Mouse (Mus musculus) urinary bladder, adult 18-20 months (tissue): ENCODE data around the gene Grwd1.

Source experiments
- DNase-seq, 2 experiments: peaks; one replicate each; pipeline ENCODE4 v3.0.0; 2022; ENCODE audit warnings: low spot score in 2 of 2, mixed read lengths in 2 of 2

Grwd1 gene

DNA sequence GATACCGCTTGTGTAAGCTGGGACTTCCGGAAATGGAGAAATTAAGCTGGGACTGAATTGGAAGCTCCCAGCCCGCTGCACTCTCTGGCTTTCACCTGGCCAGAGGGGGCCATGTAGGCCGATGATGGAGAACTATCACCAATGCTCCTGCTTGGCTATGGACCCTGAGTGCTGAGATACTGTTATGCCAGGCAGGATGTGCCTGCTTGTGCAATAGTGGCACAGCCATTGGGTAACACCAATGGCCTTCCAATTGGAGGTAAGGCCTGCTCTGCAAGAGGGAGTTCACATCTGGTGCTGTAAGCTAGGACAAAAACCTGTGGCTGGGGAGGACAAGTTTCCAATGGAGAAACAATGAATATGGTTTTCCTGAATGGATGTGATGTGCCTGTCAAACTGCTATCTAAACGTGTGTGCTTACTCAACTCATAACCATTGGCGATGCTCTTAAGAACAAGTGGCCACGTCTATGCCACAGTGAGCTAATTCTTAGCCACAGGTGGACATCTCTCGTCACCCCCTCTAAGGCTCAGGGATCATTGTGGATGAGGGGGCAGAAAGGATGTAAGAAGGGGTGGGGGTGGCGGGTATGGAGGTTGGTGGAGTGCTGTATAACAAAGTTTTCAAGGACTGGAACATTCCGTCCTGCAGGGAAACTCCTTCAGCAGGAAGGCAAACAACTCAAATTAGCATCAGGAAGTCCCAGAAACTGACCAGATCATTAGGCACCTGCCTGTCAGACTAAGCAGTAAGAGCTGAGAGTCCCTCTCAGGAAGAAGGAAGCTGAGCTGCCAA is 12.4 kb upstream of the Grwd1 start:
- no peak for DNase-seq

DNA sequence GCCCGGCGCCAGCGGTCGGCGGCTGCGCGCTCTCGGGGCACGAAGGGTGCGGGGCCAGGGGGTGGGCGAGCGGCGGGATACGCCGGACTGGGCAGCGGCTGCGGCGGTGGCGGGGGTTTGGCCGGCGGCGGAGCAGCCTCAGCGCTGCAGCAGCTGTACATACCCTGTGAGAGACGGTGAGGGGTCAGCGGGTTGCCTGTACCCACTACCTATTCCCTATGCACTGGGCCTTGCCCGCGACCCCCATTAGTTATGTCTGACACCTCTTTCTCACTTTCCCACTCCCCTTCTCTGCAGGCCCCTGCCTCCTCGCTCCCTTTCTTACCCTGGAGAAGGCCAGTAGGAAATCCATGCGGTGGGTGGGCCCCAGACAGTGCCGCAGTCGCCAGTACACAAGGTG is 3.2 kb upstream of the Grwd1 start:
- no peak for DNase-seq

DNA sequence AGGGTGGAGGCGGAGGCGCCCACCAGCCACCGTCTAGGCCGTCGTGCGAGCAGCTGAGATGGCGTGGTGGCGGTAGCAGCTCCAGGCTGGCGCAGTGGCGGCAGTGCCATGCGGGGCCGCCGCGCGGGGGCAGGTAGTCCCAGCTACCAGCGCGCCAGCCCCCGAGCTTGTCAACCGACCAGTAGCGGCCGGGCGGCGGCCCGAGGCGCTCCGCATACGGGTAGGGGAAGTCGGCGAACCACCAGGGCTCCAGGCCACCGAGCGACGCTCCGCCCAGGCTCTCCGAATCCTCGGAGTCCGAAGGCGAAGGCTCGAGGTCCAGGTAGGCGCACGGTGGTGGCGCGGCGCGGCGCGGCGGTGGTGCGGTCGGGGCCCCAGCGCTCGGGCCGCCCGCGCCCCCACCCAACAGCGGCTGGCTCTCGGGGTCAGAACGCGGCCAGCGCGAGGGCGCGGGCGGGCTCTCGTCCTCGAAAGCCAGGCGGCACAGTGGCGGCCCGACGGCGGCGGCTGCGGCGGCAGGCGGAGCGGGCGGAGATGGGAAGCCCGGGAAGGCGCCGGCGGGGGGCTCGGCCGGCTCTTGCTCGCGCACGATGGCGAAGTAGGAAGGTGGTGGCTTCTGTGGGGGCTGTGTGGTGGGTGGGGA is 2.5 kb upstream of the Grwd1 start:
- no peak for DNase-seq

DNA sequence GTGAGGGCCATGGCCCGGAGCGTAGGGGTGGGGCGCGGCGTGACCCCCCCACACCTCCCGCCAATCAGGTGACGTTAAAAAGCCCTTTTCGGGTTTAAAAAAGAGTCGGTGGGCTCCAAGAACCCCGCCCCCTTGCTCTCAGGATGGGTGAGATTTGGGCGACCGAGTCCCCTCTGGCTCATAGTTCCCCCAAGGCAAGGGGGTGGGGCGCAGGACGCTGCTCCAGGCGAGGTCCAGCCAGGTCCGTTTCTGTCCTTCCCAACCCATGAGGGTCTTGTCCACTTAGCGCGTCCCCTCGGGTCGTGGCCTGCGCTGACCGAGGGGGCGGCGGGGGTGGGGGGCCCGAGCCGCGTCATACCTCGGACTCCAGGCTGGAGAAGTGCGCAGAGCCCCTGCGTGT is 1.7 kb upstream of the Grwd1 start:
- DNase-seq = no peak

DNA sequence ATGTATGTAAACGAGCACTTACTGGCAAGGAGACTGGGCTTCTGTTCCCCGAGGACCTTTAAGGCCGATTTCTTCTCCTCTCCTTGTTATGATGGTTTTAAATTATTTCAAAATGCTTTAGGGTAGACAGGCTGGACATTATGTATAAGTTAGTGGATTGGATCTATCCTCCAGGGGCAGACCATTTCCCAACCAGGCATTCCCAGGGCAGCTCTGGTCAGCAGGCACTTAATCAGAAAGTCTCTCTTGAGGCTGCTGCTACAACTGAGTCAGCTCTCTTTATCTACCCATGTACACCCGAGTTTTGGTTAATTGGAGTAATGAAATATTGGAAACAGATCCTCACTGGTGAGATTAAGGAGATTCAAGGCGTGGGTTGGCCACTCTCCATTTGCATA is 383 bp upstream of the Grwd1 start:
- DNase-seq = no peak

DNA sequence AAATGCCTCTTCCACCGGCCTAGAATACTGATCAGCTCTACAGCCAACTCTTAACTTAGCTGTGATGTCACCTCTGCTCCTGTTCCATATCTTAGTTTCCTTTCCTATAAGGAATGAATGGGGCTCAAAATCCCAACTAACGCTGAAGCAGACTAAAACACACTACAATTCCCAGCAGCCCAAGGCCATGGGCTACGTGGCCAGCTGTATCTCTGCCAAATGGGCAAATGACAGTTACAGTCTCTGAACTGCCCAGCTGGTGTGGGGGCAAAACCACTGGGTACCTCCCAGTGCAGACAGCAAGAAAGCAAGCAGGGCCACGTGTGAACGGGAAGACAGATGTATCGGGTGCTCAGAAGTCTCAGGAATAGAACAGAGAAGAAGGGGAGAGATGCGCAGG is 4.1 kb downstream of the Grwd1 start:
- no peak for DNase-seq

DNA sequence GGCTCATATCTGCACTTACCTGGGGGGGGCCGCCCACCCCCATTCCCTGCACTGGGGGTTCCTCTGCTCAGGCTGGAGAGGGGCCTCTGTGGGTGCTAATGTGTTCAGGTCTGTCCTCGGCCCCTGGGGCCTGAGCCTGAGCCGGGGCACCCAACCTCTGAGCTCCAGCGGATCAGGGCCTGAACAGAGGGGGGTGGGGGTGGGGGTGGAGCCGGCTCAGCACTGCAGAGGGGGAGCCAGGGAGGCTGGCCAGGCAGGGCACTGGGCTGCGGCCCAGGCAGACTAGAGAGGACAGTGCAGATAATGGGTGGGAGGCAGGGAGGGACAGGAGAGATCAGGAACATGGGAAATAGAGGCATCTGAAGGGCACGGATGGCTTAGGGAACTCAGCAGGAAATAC is 6.1 kb downstream of the Grwd1 start, which contains the start of gene Kcnj14:
Kcnj14 (minus strand) TSS at position 185 of the 400 bp plus-strand sequence.
- DNase-seq = no peak

DNA sequence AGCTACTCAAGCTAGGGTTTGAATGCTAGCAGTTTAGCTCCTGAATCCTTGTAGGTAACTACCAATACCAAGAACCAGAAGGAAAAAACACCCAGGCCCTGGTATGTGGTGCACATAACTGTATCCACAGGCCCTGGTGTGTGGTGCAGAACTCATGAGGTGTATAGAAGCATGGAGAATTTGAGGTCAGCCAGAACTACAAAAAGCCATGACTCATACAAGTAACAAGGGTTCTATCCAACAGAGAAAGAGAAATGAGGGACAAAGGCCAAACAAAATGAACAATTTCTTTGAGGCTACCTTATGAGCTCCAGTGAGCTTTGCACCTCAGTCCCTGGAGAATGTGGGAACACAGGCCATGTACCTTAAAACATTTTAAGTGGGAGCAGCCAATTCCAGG is 9.8 kb downstream of the Grwd1 start:
- no peak for DNase-seq

DNA sequence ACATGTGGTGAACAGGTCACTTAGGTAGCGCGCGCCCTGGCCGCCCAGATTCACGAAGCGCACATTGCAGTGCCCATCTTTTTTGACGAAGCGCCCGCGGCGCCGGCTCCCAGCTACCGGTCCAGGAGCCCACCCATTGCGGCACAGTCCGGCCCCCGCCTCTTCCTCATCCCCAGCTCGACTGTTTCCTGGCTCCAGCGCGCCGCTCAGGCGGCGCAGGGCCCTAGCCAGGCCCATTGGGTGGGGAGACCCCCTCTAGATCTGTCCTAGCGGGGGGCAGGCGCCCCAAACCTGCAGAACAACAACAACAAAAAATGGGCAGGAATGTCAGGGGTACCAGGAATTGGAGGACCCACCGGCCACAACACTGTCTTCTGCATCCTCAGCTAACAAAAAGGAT is 10.9 kb downstream of the Grwd1 start:
- no peak for DNase-seq

DNA sequence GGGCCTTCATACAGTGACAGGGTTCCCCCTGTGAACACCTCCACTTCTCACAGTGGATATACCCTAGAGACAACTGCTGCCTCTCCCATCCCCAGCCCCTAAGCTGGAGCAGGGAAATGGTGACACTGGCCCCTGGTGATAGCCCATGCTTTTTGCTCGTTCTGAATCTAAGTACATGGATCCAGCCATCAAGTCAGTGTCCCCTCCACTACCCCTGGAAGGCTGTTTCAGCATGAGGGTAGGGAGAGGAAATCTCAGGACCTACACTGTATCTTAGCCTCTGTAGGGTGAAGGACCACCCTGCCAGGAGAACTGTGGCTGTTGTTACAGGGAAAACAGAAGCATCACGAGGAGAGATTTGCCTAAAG is 14.8 kb downstream of the Grwd1 start:
- DNase-seq = no peak

DNA sequence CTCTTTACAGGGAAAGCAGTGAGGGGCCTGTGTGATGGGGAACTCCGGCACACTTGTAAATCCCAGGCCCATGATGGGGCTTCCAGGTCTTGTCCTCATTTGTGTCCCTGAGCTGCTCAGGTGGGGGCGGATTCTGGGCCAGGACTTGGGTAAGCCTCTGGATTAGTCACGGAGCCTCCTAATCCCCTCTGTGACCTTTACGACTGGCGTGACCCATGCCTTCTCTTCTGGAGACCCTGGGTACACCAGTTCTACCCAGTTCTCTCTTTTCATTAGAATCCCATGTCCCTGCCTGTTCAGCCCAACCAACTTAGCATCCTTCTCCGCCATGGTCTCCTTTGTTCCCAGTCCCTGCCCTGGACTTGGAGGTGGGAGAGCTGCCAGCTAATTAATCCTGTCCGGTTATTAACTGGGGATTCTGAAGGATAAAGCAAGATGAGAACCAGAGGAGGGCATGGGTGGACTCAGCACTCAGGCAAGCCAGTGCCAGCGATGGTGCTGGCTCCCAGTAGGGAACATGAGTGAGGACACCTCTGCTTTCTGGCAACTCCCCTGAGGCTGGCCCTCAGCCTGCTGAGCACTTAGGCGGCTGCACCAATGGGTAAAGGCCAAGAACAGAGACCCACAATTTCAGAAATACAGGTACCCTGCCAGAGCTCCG is 15.3 kb downstream of the Grwd1 start:
- DNase-seq = no peak

DNA sequence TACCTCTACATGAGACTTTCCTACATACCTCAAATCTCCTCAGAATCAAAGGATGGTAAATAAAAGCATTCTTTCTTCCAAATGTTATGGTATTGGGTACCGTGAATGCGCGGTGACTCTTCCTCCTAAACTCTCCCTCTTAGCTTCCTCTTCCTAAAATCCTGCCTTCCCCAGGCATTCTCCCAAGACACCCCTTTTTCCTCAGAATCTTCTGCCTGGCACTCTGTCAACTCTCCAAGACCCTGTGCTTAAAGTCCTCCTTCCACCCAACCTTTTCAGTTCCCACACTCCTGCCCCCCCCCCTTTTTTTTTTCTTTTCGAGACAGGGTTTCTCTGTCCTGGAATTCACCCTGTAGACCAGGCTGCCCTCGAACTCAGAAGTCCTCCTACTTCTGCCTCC is 15.9 kb downstream of the Grwd1 start:
- DNase-seq = no peak

DNA sequence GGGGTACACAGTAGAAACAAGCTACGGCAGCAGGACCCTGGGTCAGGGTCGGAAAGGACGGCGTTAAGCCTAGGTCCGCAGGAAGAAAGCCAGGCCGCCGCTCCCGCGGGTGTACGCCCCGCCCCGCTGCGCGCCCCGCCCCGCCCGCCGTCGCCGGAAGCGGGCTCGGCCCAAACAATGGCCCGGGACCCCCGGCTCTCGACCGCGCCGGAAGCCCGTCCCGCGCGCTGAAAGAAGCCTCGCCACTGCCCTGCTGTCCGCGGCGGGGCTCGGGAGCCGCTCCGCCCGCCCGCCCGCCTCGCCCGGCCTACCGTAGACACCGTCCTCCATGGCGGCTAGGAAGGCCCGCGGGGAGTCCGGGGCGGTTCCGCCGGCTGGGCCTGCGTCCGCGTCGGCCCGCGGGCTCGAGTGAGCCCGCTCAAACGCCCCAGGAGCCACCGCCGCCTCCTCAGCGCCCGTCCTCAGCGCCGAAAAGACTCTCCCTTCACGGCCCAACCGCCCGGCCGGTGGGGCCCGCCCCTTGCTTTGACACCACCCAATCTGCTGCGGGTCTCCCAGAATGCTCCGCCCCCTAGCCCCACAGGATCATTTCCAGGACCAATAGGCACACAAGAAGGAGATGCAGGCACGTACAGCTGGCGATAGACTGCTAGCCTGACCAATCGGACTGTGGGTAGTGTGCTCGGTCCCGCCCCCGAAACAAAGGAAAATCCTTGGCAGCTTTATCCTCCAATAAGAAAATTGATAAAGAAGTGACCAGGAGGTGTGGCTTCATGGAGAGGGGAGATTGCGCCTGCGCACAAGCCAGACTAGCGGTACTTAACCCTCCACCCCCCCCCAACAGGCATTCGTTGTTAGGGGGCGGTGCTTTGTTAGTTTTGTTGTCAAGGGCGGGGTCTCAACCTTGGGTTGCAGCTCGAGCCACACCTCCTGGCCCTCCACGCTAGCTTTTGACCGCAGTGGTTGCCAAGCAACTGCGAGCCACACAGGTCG is 16.7 kb downstream of the Grwd1 start, which contains the start of gene Cyth2:
Cyth2 (minus strand) TSS at position 795 of the 993 bp plus-strand sequence.
- DNase-seq = peak; percentile 96 to 99

DNA sequence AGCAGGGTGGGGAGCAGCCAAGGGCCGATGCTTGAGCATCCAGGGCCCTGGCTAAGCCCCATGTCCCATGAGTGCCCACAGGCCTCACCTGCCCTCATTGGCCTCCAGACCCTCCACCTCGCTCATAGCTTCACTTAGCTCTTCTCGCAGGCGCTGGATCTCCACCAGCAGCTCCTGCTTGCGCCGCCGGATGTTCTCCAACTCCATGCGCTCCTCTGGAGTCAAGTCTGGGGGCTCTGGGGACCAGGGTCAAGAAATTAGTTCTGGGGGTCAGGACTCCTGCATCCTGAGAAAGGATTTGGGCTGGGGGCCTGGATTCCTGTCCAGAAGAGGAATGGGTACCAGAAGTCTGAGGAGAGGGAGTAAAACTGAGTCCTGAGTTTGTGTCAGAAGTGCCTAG is 17.8 kb downstream of the Grwd1 start:
- DNase-seq = no peak

DNA sequence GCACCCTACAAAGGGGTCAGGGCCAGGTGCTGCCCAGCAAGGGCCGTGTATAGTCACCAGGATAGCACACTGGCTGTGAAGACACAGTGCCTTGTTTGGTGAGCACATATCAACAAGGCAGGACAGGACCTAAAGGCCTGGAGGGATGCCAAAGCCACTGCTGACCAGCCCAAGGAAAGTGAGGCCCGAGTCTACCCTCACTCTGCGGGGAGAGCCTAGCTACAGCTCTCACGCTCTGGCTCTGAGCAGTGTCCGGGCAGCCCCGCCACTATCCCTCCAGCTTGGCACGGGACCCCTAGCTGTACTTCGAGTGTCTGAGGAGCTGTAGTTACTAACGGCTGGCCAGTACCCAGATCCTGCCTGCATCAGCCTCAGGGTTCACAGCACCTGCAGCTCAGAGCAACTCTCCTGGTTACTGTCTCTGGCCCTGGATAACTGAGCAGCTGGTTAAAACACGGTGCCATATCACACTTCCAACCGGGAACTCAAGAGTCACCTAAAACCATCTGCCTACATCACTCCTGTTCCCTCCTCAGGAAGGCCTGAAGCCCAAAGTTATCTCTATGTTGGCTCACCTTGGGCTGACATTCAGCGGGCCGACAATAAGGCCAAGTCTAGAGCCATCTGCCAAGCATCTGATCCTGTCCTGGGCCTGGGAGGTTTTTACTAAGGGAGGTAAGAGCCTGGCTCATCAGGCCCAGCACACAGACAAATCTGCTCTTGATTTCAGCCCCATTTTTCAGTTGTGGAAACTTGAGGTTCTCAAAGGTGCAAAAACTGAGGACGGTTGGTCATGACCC is 21.3 kb downstream of the Grwd1 start:
- no peak for DNase-seq

DNA sequence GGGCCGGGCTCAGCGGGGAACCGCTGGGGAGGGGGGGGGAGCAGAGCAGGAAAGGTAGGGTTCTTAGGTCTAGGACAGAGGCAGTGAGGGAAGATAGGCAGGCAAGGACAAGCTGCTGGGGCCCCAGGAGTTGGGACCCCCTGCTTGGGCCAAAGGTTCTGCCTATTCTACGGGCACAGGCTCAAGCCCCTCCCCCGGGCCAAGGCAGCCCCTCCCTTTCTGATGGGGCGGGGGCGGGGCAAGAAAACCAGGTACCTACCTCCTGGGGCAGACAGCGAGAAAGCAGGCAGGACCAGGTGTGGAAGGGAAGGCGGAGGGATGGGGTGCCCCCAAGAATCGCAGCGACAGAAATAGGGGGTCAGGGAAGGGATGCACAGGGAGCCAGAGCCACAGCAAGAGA is 22.3 kb downstream of the Grwd1 start:
- no peak for DNase-seq

DNA sequence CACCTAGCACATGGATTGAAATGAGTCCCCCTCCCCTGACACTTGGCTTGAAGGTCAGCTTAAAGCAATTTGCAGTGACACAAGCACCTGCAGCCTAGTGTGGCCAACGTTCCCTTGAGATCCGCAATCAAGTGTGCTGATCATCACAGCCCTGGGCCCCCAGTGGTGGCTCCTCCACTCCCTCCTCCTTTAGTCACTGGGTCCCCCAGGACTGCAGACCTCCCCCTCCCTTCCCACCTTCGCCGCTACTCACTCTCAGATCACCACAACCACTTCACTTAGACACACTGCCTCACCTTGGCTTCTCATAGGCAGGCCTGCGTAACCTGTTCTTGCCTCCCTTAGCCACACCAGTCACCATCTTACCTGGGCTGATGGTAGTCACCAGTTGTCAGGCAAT is 24.8 kb downstream of the Grwd1 start:
- no peak for DNase-seq

DNA sequence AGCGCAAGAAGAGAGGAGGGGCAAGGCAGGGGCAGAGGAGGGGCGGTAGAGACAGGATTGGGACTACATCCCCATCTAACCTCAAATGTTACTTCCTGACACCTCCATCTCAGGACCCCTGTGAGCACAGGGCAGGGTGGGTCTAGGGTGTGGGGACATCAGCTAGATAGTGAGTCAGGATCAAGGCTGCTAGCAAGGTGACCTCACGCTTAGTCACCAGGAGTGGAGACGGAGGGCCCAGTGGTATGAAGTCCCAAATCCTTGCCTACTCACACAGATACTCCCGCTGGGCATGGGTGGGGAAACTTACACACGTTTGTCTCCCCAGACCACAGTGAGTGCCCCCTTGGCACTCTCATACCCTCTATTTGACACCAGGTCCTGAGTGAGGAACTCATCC is 28.2 kb downstream of the Grwd1 start:
- no peak for DNase-seq

DNA sequence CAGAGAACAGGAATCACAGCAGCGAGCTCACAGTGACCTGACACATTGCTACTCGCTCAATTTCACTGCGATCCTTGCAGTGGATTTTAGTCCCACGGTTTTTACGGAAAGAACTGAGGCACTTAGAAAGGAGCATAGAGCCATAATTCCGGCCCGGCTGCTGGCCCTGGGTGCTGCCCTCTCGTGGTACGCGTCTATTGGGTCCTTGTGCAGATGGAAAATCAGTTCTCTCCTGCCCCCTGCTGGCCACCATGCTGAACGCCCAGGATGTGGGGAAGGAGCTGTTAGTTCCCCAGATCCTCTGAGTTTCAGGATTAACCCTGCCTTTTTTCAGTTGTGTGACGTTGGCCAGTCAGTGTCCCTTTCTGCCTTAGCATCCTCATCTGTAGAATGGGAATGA is 29.4 kb downstream of the Grwd1 start:
- peak; percentile 83 to 87 for DNase-seq

DNA sequence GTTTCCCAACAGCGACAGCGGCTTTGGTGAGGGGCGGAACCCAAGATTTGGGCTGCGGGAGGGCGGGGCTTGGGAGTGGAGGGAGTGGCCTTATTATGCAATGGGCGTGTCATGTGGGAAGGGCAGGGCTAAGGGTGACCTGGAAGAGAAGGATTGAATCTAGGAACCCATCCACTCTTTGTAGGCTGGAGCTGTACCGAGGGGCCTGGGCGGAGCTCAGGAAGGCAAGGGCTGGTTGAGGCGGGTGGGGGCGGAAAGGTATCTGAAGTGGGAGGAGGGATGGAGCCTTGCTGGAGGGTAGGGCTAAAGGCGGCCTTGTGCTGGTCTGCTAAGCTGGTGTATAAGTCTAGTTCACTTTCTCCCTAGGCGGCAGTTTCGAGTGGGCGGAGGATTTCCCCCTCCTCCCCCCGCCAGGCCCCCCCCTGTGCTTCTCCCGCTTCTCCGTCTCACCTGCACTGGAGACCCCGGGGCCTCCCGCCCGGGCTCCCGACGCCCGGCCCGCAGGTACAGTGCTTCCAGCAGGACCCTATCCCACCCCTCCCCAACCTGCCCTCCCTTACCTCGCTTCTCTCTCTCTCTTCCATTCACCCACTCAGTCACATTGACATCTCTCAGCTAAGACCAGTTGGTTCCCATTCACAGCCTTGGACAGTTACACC is 30.1 kb downstream of the Grwd1 start:
- DNase-seq = peak in 1 of 2 experiments; percentile 42
